Mouse (Mus musculus) adrenal gland, adult 10 weeks (tissue): ENCODE data around the gene Mcm3ap. TPM values are rescaled to one million over a fixed set of nuclear protein-coding genes. Genes with fewer than 3 reads are reported as not detected.

Source experiments
- polyA plus RNA-seq: library from polyadenylated mRNA; stranded (reverse); fragments of 350-450 nt; fragmentation: Illumina TruSeq; extraction: RNeasy Lipid Tissue Mini Kit (QIAGEN cat#74804); gene quantifications from one replicate; pipeline ENCODE4 v1.2.3, GENCODE M21; 2014; ENCODE audit warnings: low read depth, low replicate concordance

Gene Mcm3ap
- 12.1 TPM for polyA plus RNA-seq

GRCm38 (mm10) chr10:76468203-76469162 is at the start of gene Mcm3ap, which contains the start of gene Ybey:
Mcm3ap (plus strand) TSS chr10:76468927.
Ybey (minus strand) TSS chr10:76469114.

GRCm38 (mm10) chr10:76440281-76440680 is 28.4 kb upstream of the Mcm3ap start, which contains the start of gene AC141477.1:
AC141477.1 (minus strand) TSS chr10:76440444.

GRCm38 (mm10) chr10:76442178-76443088 is 26.3 kb upstream of the Mcm3ap start, which contains the start of gene Pcnt:
Pcnt (minus strand) TSS chr10:76442786.

DNA sequence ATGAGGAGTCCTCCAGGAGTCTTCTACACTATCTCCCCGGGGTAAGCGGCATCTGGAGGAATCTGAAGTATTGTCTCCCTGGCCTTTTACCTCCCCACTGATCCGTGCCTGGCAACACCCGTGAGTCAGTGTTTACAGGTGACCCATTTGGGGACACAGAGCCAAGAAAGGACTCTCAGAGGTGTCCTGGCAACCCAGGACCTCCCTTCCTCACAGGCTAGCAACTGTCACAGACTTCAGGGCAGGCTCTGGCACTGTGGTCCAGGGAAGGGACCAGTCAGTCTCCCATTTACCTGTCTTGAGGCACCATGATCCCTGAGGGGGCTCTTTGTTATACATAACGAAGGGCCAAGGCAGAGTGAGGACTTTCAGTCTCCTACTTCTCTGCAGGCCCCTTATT is 19.9 kb upstream of the Mcm3ap start, which contains the start of gene 2610028H24Rik:
Gene 2610028H24Rik, plus strand, starts transcription at position 231 of the 400 bp plus-strand sequence.

GRCm38 (mm10) chr10:76531375-76531774 is 62.6 kb downstream of the Mcm3ap start, which contains the start of gene Lss:
Lss (plus strand) TSS chr10:76531588.

GRCm38 (mm10) chr10:76561972-76562371 is 93.2 kb downstream of the Mcm3ap start, which contains the start of gene Spatc1l:
Spatc1l (plus strand) TSS chr10:76562272.

Other genes starting within 250 kb of the Mcm3ap start
- 3.8 TPM for gene Prmt2, start 231.1 kb upstream of the Mcm3ap start, polyA plus RNA-seq
- gene S100b, start 215.1 kb upstream of the Mcm3ap start, polyA plus RNA-seq = 1.5 TPM
- gene Dip2a, start 123.6 kb upstream of the Mcm3ap start, polyA plus RNA-seq = 13.4 TPM
- not detected for gene AC141477.1, start 28.5 kb upstream of the Mcm3ap start, polyA plus RNA-seq
- 7.3 TPM for gene Pcnt, start 26.1 kb upstream of the Mcm3ap start, polyA plus RNA-seq
- gene 2610028H24Rik, start 19.8 kb upstream of the Mcm3ap start, polyA plus RNA-seq = not detected
- gene Ybey, start 187 bp downstream of the Mcm3ap start, polyA plus RNA-seq = 2.4 TPM
- gene Lss, start 62.7 kb downstream of the Mcm3ap start, polyA plus RNA-seq = 11.6 TPM
- gene Spatc1l, start 93.3 kb downstream of the Mcm3ap start, polyA plus RNA-seq = not detected
- gene Ftcd, start 106.7 kb downstream of the Mcm3ap start, polyA plus RNA-seq = not detected
- gene Col6a2, start 154.7 kb downstream of the Mcm3ap start, polyA plus RNA-seq = 2.6 TPM